In the genomic region with DNA sequence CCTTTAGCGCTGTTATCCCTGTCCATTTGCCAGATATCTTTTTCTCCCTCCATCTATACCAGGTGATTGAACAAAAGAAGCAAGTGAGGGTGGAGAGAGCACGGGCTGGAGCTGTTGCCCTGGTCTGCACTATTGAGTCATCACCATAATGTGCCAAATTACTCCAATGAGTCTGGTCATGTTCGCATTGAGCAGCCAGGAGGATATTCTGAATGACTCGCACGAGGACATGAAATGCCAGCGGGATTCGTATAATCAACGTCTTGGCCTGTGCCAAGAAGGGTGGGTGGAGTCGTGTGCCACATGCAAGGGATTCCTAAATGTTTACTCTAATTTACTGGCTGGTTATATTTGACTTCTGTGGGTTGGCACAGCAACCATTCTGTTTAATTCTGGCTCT, we compare ENCODE assay signal across 15 mouse cellular contexts.
DNase-seq lines count a peak whose midpoint lies in the region; ATAC-seq and TF ChIP-seq lines count a peak whose summit lies in the region.
"Had no signal": no experiment of that assay in that cellular context is flagged by ENCODE, and none has a peak within 500 bp of the region (broad histone marks: within the 10 kb centered on the region; RNA-seq: fewer than 3 reads in every experiment).

No protein-coding gene starts in this region.

- TF ChIP-seq EP300 in liver, postnatal 0 days (IDR thresholded peaks at IDR 0.05; ENCODE audit: low read depth) = no peak

- peaks cover 3% of the 10 kb centered on the region; the same call in 1 of the 2 replicates for H3K4me1 ChIP-seq in liver, embryonic 12.5 days
- H3K4me1 ChIP-seq in liver, postnatal 0 days (ENCODE audit: insufficient read depth) = no peaks in the 10 kb centered on the region
- H3K4me1 ChIP-seq: neural tube, embryonic 12.5 days had no signal

- no peak overlapping the region for H3K27ac ChIP-seq in liver, embryonic 12.5 days
- no peak overlapping the region for H3K27ac ChIP-seq in liver, postnatal 0 days (ENCODE audit: low read depth)
- H3K27ac ChIP-seq: embryonic facial prominence, embryonic 15.5 days; neural tube, embryonic 12.5 days had no signal

- TF ChIP-seq CTCF in liver, postnatal 0 days (IDR thresholded peaks at IDR 0.05; ENCODE audit: low read depth) = no peak

- H3K4me2 ChIP-seq in liver, embryonic 12.5 days = no peak overlapping the region
- H3K4me2 ChIP-seq in liver, postnatal 0 days (ENCODE audit: low read depth, low read length) = no peak overlapping the region
- H3K4me2 ChIP-seq: embryonic facial prominence, embryonic 15.5 days; heart, embryonic 11.5 days; neural tube, embryonic 12.5 days had no signal

- H3K36me3 ChIP-seq in liver, embryonic 12.5 days = no peaks in the 10 kb centered on the region
- no peaks in the 10 kb centered on the region for H3K36me3 ChIP-seq in liver, postnatal 0 days (replicated peaks; ENCODE audit: insufficient read depth, low read length)
- H3K36me3 ChIP-seq: embryonic facial prominence, embryonic 15.5 days; neural tube, embryonic 12.5 days had no signal

- no peak overlapping the region for H3K9ac ChIP-seq in liver, embryonic 12.5 days
- H3K9ac ChIP-seq in liver, postnatal 0 days (replicated peaks) = no peak overlapping the region
- H3K9ac ChIP-seq: embryonic facial prominence, embryonic 15.5 days; neural tube, embryonic 12.5 days had no signal

- WGBS in liver, embryonic 12.5 days (ENCODE audit: insufficient replicate concordance) = 76% methylated on average over 9 of the region's 9 CpGs
- WGBS in liver, postnatal 0 days (ENCODE audit: insufficient replicate concordance) = 79% methylated on average over 9 of the region's 9 CpGs

- H3K4me3 ChIP-seq in liver, embryonic 12.5 days = no peak overlapping the region
- no peak overlapping the region for H3K4me3 ChIP-seq in liver, postnatal 0 days (ENCODE audit: low read depth, low read length)
- H3K4me3 ChIP-seq: embryonic facial prominence, embryonic 15.5 days; neural tube, embryonic 12.5 days had no signal

- H3K9me3 ChIP-seq in liver, embryonic 12.5 days (replicated peaks) = no peaks in the 10 kb centered on the region
- no peaks in the 10 kb centered on the region for H3K9me3 ChIP-seq in liver, postnatal 0 days (ENCODE audit: low read length)
- H3K9me3 ChIP-seq: embryonic facial prominence, embryonic 15.5 days; neural tube, embryonic 12.5 days had no signal

- no peaks in the 10 kb centered on the region for H3K27me3 ChIP-seq in liver, embryonic 12.5 days (replicated peaks)
- no peaks in the 10 kb centered on the region for H3K27me3 ChIP-seq in liver, postnatal 0 days (ENCODE audit: insufficient read depth, low read length)
- H3K27me3 ChIP-seq: embryonic facial prominence, embryonic 15.5 days; neural tube, embryonic 12.5 days had no signal

- DNase-seq in adrenal gland, postnatal 36 days = peak; percentile 2 to 25
- no peak for DNase-seq in adrenal gland, adult 8-10 months
- DNase-seq in layer of hippocampus, adult 9-11 months = peak; percentile 5
- DNase-seq in layer of hippocampus, postnatal 25 days (ENCODE audit: extremely low spot score in 1 of 2, low spot score in 1 of 2) = no peak
- peak; percentile 7 for DNase-seq in urinary bladder, postnatal 25 days (ENCODE audit: low spot score)
- no peak for DNase-seq in urinary bladder, postnatal 4 days (ENCODE audit: low spot score in 2 of 2)
- no peak for DNase-seq in liver, postnatal 0 days
- DNase-seq: heart, postnatal 4 days; kidney, postnatal 14 days; midbrain, embryonic 14.5 days; thymus, postnatal 4 days had no signal

- ATAC-seq in liver, embryonic 12.5 days = no peak
- no peak for ATAC-seq in liver, postnatal 0 days

Comparison
In these comparisons a context has a peak if more than half of its experiments do, and no peak if none do; other contexts are left out.
1. DNase-seq: peak in adrenal gland, postnatal 36 days (2 of 2), layer of hippocampus, adult 9-11 months (single experiment) and urinary bladder, postnatal 25 days (single experiment); none in adrenal gland, adult 8-10 months (single experiment), layer of hippocampus, postnatal 25 days (0 of 2), urinary bladder, postnatal 4 days (0 of 2) and liver, postnatal 0 days (single experiment).